Mouse (Mus musculus) bone marrow, adult 2 months (tissue): Measurements from ENCODE around the gene Inpp4b.

Experiments
- CTCF ChIP-seq: fragments of 200-500 bp; IDR thresholded peaks from 2 replicates; pipeline ENCODE4 v1.5.1; 2011; ENCODE audit warnings: low read length, control low read depth; ENCODE audit not compliant: control insufficient read depth, insufficient read depth
- POLR2A ChIP-seq: fragments of 200-500 bp; IDR thresholded peaks from 2 replicates; pipeline ENCODE4 v1.6.1; 2011; ENCODE audit warnings: low read depth, mild to moderate bottlenecking, control low read depth, low read length, borderline replicate concordance; ENCODE audit not compliant: control insufficient read depth

DNA sequence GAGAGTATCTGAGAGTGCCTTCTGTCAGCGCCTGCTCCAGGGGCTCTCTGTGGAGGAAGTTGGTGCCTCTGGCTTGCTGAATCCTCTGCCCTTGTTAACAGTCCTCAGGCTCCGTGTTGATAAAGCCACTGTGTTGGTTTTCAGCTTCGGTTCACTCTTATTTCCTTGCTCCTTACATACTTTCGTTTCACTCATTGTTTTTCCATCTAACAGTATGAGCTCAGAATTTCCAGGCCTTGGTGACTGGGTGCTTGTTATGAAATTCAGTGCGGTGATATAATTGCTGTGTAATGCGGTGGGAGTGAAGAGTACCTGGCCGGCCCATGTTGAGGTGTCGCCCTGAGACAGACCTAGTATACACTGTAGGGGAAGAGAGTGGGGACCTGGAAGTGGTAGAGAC, 512.2 kb downstream of the Inpp4b start:
- no peak for TF ChIP-seq CTCF
- no peak for TF ChIP-seq POLR2A
